Mouse (Mus musculus) myocyte (in vitro differentiated cells): ENCODE measurements around the gene Shroom3.

ENCODE experiments used
- MAX ChIP-seq: IDR thresholded peaks from one replicate; pipeline ENCODE4 v1.6.1; 2011; ENCODE audit warnings: low read depth, mild to moderate bottlenecking, control low read depth
- MYOD1 ChIP-seq, 3 experiments: IDR thresholded peaks; one replicate each; pipeline ENCODE4 v1.6.1; 2011; ENCODE audit warnings: control low read depth in 2 of 3, low read depth in 2 of 3, mild to moderate bottlenecking in 2 of 3, moderate library complexity in 1 of 3; ENCODE audit not compliant: insufficient read length in 2 of 3, control insufficient read depth in 1 of 3
- MYOG ChIP-seq, 3 experiments: IDR thresholded peaks; one replicate each; pipeline ENCODE4 v1.6.1; 2011; ENCODE audit warnings: control low read depth in 2 of 3, low read depth in 2 of 3, mild to moderate bottlenecking in 2 of 3; ENCODE audit not compliant: insufficient read length in 2 of 3, control insufficient read depth in 1 of 3, insufficient read depth in 1 of 3
- POLR2A ChIP-seq: IDR thresholded peaks from one replicate; pipeline ENCODE4 v1.6.1; 2011; ENCODE audit warnings: low read depth, mild to moderate bottlenecking, control low read depth, moderate library complexity; ENCODE audit not compliant: insufficient read length
- POLR2AphosphoS2 ChIP-seq: IDR thresholded peaks from one replicate; pipeline ENCODE4 v1.6.1; 2011; ENCODE audit warnings: low read depth, control low read depth; ENCODE audit not compliant: insufficient read length
- REST ChIP-seq: IDR thresholded peaks from one replicate; pipeline ENCODE4 v1.6.1; 2011; ENCODE audit warnings: mild to moderate bottlenecking, control low read depth, moderate library complexity; ENCODE audit not compliant: insufficient read depth, insufficient read length
- SRF ChIP-seq: IDR thresholded peaks from one replicate; pipeline ENCODE4 v1.6.1; 2011; ENCODE audit warnings: low read depth; ENCODE audit not compliant: control insufficient read depth, insufficient read length
- TCF3 ChIP-seq: IDR thresholded peaks from one replicate; pipeline ENCODE4 v1.6.1; 2011; ENCODE audit warnings: low read depth, control low read depth; ENCODE audit not compliant: insufficient read length
- USF1 ChIP-seq: IDR thresholded peaks from one replicate; pipeline ENCODE4 v1.6.1; 2011; ENCODE audit warnings: low read depth, mild to moderate bottlenecking, control low read depth, moderate library complexity

- no peak for TF ChIP-seq POLR2A
- TF ChIP-seq MAX = no peak
- TF ChIP-seq USF1 = no peak
- no peak for TF ChIP-seq MYOD1 (IDR thresholded peaks at IDR 0.05; ENCODE audit: control insufficient read depth in 1 of 3, insufficient read length in 2 of 3, low read depth in 2 of 3)
- TF ChIP-seq POLR2AphosphoS2 = no peak
- TF ChIP-seq MYOG (IDR thresholded peaks at IDR 0.05; ENCODE audit: control insufficient read depth in 1 of 3, insufficient read depth in 1 of 3, insufficient read length in 2 of 3, low read depth in 2 of 3) = no peak
- no peak for TF ChIP-seq SRF
- TF ChIP-seq TCF3 = no peak
- no peak for TF ChIP-seq REST
Measured at GRCm38 (mm10) chr5:92905146-92905545, 221.9 kb downstream of the Shroom3 start.
